Mouse (Mus musculus) B cell, adult 67 days (primary cell): ENCODE measurements around the gene Tssk1. TPM values are rescaled to one million over a fixed set of nuclear protein-coding genes. Genes with fewer than 3 reads are reported as not detected.

Source experiments
- total RNA-seq, 2 experiments: library from RNA; stranded (reverse); gene quantifications; 4 replicates each; pipeline ENCODE4 v1.2.4; 2023

The Tssk1 gene
- not detected for total RNA-seq

DNA sequence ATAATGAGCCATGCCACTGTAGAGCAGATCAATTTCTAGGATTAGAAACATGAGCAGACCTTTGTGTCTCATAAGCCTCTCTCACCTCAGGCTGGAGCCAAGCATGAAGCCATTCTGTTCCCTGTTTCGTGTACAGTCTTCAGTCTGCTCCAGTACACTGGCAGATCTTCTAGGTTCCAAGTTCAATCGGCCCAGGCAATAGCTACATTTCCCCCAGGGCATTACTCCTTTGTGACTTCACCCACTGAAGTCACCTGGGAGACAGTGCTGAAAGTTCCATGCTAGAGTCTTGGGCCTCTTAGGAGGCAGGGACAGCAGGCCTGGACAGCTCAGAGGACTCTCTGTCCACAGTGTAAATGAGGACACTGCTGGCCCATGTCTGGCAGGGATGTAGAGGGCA lies at the start of gene Tssk1:
Tssk1 (plus strand) TSS at position 301 of the 400 bp plus-strand sequence.

GRCm38 (mm10) chr16:17891567-17891959 lies 2.5 kb upstream of the Tssk1 start, which contains the start of gene Gm20518:
Gene Gm20518 (minus strand): TSS chr16:17891671.

GRCm38 (mm10) chr16:17898462-17898861 lies 4.4 kb downstream of the Tssk1 start, which contains the start of the genes Dgcr2 and Tssk2:
Gene Dgcr2 (minus strand): TSS chr16:17898562.
Gene Tssk2 (plus strand): TSS chr16:17898637.

GRCm38 (mm10) chr16:17911052-17911595 lies 17.1 kb downstream of the Tssk1 start, which contains the start of gene Ess2:
Gene Ess2 (minus strand): TSS chr16:17911348.

DNA sequence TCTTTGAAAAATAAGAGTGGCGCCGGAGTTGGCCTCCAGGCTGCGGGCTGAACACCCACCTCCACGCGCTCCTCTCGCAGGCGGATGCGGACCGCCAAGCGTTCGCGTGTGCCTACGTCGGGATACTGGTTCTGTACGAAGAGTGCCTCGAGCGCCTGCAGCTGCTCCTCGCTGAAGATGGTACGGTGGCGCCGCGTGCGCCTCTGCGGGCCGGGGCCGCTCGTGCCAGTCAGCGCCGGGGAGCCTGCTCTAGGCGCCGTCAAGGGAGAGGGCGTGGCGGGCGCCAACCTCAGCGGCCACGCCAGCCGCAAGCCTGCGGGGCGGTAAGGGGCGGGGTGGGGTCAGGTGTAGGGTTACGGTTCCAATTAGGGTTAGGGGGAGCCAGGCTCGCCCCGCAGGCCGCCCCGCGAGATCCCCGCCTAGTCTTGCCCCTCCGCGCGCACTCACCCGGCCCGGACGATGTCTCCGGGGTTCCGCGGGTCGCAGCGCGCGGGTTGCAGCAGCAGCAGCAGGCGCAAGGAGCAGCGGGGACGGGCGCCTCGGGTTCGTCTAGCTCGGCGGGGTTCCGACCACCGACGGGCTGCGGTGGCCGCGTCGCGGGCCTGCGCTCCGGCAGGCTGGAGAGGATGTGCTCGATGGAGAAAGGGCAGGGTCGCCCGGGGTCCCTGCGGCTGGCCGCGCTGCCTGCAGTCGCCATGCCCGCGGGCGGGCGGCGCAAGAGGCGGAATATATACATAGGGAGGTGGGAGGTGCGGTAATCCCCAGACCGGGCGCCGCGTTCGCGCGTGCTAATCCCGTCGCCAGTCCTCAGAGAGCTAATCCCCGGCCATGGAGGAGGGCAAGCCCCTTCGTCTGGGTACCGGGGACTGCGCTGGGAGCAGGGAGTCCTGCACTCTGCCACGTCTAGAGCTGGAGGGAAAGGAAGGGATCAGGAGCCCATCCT lies 20.6 kb downstream of the Tssk1 start, which contains the start of gene Gsc2:
Gsc2 (minus strand) TSS at position 753 of the 943 bp plus-strand sequence.

GRCm38 (mm10) chr16:17928087-17928580 lies 34.1 kb downstream of the Tssk1 start, which contains the start of gene Slc25a1:
Gene Slc25a1 (minus strand): TSS chr16:17928219.

Other genes starting within 250 kb of the Tssk1 start
- gene Ccdc74a, start 247.8 kb upstream of the Tssk1 start, total RNA-seq, result under 1 TPM in 1 of 2 experiments, not detected in 1; 0.52 TPM
- 100 to 1,000 TPM; 132 to 138 TPM for gene Med15, start 161.3 kb upstream of the Tssk1 start, total RNA-seq
- gene Klhl22, start 134.6 kb upstream of the Tssk1 start, total RNA-seq, result 10 to 100 TPM; 15.6 to 15.8 TPM
- under 1 TPM in 1 of 2 experiments, not detected in 1; 0.17 TPM for gene Scarf2, start 96.9 kb upstream of the Tssk1 start, total RNA-seq
- not detected for gene B830017H08Rik, start 61.1 kb upstream of the Tssk1 start, total RNA-seq
- gene Car15, start 55.9 kb upstream of the Tssk1 start, total RNA-seq, result 10 to 100 TPM; 14.3 to 19.8 TPM
- 1 to 10 TPM; 2.9 to 3.4 TPM for gene Gm20518, start 2.6 kb upstream of the Tssk1 start, total RNA-seq
- 10 to 100 TPM; 68.9 to 73.3 TPM for gene Dgcr2, start 4.3 kb downstream of the Tssk1 start, total RNA-seq
- gene Tssk2, start 4.4 kb downstream of the Tssk1 start, total RNA-seq, result not detected
- 10 to 100 TPM; 61.7 to 71.5 TPM for gene Ess2, start 17.1 kb downstream of the Tssk1 start, total RNA-seq
- gene Gsc2, start 20.8 kb downstream of the Tssk1 start, total RNA-seq, result not detected
- gene Slc25a1, start 34.0 kb downstream of the Tssk1 start, total RNA-seq, result 10 to 100 TPM; 25.5 to 35.3 TPM
- gene Vpreb2, start 86.2 kb downstream of the Tssk1 start, total RNA-seq, result not detected
- gene Dgcr6, start 158.6 kb downstream of the Tssk1 start, total RNA-seq, result 10 to 100 TPM; 16.0 to 19.9 TPM
- gene Prodh, start 196.0 kb downstream of the Tssk1 start, total RNA-seq, result 10 to 100 TPM in 1 of 2 experiments, 1 to 10 TPM in 1; 8.1 to 13.0 TPM
- gene Rtn4r, start 233.4 kb downstream of the Tssk1 start, total RNA-seq, result not detected